Mouse (Mus musculus) embryo, embryonic 10 days (tissue): Measurements from ENCODE around the gene Fsip1.
"Not testable (repeated sequence)": the region's sequence is repeated elsewhere in the genome, so short reads cannot be mapped to it uniquely, and the experiment has no call there.

Source experiments
- DNase-seq: peaks from one replicate; pipeline ENCODE4 v3.0.0-alpha.2; 2015; ENCODE audit warnings: low spot score

Fsip1 gene

DNA sequence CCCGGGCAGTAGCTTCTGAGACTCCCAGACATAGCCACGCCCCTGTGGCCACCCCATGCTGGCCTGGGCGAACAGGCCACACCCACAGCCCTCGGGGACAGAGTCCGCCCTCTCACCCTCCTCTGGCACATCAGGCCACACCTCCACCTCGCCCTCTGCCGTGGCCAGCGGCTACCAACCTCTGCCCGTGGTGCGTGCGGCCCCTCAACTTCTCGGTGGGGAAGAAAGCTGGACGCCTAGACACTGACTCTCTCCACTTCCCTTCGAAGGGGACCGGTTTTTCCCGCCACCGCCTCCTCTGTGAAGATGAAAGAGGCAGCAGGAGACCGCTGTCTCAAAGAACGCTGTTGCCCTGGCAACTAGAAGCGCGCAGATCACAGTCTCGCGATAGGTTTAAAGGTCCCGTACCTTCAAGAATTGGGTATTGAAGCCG, at the start of gene Fsip1:
Gene Fsip1, minus strand, starts transcription at position 346 of the 433 bp plus-strand sequence.
- DNase-seq, result peak; percentile 93

DNA sequence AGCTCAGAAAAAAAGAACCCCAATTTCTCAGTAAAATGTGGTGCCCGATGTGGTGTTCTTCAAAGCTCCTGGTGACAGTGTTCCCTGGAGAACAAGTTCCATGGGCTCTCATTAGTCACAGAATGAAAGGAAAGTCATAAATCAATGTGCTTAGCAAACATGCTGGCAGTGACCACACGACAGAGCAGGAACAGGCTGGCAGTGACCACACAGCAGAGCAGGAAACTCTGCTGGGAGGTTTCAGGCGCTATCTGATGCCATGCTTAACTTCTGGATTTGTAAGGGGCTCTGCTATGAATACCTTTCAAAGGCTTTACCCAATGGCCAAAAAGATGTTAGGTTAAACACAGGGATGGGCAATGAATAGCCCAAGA, 49.7 kb upstream of the Fsip1 start:
- peak; percentile 39 for DNase-seq

- no peak for DNase-seq
Observed at GRCm38 (mm10) chr2:118305827-118306521, 49.2 kb upstream of the Fsip1 start.

DNA sequence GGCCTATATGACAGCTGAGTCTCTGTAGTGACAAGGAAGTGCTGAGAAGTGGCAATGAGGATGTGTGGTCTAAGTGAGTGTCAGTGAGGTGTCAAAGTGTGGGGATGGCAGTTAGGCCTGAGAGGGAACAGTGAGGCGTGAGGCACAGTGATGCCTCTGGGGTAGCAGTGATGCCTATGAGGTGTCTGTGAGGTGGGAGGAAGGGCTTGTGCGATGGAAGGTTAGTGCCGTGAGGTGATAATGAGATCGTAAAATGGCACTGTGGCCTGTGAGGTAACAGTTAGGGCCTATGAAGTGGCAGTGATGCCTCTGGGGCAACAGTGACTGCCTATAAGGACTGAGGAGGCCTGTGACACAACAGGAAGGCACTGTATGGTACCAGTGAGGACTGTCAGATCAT, 46.7 kb upstream of the Fsip1 start:
- DNase-seq, result no peak

DNA sequence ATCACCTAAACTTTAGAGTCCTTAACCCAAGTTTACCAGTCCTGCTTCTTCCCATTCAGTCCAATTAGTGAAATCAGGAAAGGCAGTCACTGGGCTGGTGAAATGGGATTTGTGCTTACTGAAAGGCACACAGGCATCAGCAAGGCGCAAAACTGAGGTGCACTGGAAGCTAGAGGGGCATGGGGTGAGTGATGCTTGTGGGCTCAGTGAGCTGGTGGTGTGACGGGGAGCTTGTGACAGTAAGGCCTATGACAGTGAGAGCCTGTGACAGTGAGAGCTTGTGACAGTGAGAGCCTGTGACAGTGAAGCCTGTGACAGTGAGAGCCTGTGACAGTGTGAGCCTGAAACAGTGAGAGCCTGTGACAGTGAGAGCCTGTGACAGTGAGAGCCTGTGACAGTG, 44.9 kb upstream of the Fsip1 start:
- no peak for DNase-seq

GRCm38 (mm10) chr2:118301041-118301545, 44.3 kb upstream of the Fsip1 start:
- no peak for DNase-seq

GRCm38 (mm10) chr2:118299981-118300380, 43.2 kb upstream of the Fsip1 start:
- no peak for DNase-seq

DNA sequence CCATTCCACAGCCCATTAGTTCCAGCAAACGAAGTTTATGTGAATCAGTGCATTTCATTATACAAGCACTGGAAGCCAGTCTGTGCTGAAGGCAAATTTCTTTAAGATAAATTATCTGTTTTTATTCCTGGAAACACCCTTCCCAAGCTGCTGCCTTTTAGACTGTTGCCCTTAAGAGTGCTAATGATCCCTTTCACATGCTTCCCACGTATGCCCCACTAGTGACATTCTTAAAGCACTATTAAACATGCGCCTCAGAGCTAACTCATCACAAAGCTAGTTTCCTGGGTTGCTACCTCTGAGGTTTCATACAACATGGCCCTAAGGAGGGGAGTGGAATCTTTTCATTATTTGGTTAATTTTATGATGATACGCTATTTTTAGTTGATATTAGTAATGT, 41.8 kb upstream of the Fsip1 start:
- no peak for DNase-seq

- no peak for DNase-seq
Observed at GRCm38 (mm10) chr2:118297966-118298365, 41.2 kb upstream of the Fsip1 start.

GRCm38 (mm10) chr2:118295505-118295904, 38.7 kb upstream of the Fsip1 start:
- DNase-seq, result no peak

- no peak for DNase-seq
Observed at GRCm38 (mm10) chr2:118293583-118293982, 36.8 kb upstream of the Fsip1 start.

GRCm38 (mm10) chr2:118289066-118289460, 32.3 kb upstream of the Fsip1 start:
- DNase-seq, result not testable (repeated sequence)

- no peak for DNase-seq
Observed at GRCm38 (mm10) chr2:118288326-118289065, 31.7 kb upstream of the Fsip1 start.

DNA sequence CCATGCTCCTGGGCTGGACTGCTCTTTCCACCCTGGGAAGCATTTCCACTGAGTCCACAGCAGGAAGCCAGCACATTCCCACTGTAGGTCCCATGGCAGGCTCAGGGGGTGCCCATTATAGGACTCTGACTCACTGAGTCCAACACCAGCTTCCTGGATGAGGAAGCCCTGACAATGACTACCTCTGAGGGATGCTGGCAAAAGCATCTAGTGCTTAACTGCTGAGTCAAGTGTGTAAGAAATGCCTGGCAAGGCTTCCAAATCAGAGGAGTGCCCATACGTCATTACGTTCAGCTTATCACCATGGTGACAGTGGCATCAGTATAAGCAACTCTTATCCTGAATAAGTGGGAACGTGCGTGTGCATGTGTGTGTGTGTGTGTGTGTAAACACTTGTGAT, 30.9 kb upstream of the Fsip1 start:
- no peak for DNase-seq

- no peak for DNase-seq
Observed at GRCm38 (mm10) chr2:118282467-118282866, 25.7 kb upstream of the Fsip1 start.

DNA sequence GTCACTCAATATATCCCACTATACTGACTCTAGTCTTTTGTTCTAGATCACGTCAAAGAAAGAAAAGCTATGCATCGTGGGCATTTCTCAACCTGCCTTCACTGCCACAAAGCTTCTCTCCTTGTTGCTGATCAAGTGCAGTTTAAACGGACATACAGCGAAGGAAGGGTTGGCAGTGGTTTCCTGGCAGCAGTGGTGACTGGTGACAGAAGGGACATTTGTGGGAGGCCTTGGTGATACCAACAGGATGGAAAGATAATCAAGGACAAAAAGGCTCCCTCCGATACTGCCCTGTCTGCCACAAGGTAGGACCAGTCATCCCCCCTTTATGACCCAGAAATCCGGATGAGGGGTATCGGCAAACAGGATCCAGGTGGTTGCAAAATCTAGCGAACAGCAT, 21.5 kb upstream of the Fsip1 start:
- no peak for DNase-seq

DNA sequence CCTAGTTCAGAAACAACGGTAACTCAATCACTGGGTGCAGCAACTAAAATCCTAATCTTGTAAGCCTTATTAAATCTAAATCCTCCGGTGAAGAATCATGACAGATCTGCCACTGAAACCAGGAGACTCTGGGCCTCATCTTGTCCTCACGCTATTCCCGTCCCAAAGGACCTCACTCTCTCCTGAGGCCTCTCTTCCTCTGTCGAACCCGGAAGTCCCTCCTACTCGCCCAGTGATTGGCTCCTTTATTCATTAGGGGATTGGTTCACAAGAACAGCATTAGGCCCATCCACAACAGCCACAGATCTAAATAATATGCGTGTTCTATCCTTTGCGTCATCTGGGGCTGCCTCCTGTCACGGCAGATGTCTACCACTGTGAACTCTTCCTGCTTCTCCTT, 14.8 kb upstream of the Fsip1 start:
- DNase-seq, result no peak

DNA sequence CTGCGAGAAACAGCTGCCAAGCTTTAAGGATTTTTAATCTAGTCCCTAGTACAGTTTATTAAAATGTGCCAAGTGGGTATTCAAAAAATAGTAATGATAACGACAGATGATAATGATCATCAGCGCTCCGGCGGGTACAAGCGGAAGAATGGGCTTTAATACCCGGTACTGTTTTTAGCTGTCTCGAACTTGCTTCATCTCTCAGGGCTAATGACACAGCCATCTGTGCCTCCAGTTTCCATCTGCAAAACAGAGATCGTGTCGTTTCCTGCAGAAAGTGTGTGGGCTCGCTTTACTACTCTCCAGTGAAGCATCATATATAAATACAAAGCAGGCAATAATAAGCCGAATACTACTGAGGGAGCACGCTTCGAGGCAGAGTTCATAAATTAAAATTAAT, 13.4 kb upstream of the Fsip1 start:
- no peak for DNase-seq

GRCm38 (mm10) chr2:118263914-118264201, 7.1 kb upstream of the Fsip1 start:
- DNase-seq, result no peak

GRCm38 (mm10) chr2:118263151-118263913, 6.6 kb upstream of the Fsip1 start:
- peak; percentile 78 for DNase-seq

DNA sequence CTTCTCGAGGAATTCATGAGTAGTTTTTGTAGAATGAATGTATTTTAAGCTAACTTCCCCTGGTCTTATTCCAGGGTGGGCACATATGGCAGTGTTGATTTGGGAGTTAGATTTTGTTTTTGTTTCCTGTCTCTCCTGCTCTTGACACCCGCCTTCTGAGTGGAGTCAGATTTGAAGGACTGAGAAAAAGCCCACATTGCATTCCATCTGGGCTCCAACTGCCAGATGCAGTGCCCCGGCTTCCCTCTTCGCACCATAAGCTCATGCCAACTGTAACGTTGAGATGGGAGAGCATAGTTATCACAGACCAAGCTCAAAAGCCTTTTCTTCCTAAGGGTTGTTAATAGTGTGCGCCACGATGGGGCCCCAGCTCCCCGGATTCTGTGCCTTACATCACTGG, 5.9 kb upstream of the Fsip1 start:
- DNase-seq, result no peak

DNA sequence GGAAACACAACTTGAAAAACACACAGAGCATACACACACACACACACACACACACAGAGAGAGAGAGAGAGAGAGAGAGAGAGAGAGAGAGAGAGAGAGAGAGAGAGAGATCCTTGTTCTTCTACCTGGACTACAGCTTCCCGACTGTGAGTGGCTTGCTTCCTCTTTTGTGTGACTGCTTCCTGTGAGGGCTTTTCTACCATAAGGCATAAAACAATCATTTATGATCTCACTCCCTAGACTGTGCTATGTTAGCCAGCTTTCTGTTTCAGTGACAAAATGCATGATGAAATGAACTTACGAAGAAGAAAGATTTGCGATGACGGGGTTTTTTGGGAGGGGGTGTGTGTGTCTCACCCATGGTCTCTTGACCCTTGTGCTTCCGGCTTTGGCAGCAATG, 3.0 kb upstream of the Fsip1 start:
- DNase-seq, result no peak

GRCm38 (mm10) chr2:118257094-118257493, 328 bp upstream of the Fsip1 start:
- no peak for DNase-seq
